Mouse (Mus musculus): ENCODE measurements around the gene Tpp2. TPM values are rescaled to one million over a fixed set of nuclear protein-coding genes. Genes with fewer than 3 reads are reported as not detected.
"Not testable (repeated sequence)": the region's sequence is repeated elsewhere in the genome, so short reads cannot be mapped to it uniquely, and the experiment has no call there.

Gene Tpp2
- total RNA-seq (2021): 10 to 100 TPM; 39.2 to 41.8 TPM
- long read RNA-seq, experiment 1, full-length matches to known transcripts: 61 of 73 reads
- long read RNA-seq, experiment 1, partial matches to known transcripts: 6 of 73 reads
- long read RNA-seq, experiment 1, other reads (novel, unspliced or antisense): 6 of 73 reads
- long read RNA-seq, experiment 2, full-length matches to known transcripts: 39 of 53 reads
- long read RNA-seq, experiment 2, partial matches to known transcripts: 7 of 53 reads
- long read RNA-seq, experiment 2, other reads (novel, unspliced or antisense): 7 of 53 reads

- peak; percentile 96 for DNase-seq
These were observed at the start of gene Tpp2 for GRCm38 (mm10) chr1:43933488-43934415. Gene Tpp2, plus strand, starts transcription at chr1:43933647.

GRCm38 (mm10) chr1:43888358-43888757 is 45.1 kb upstream of the Tpp2 start:
- DNase-seq: not testable (repeated sequence)

GRCm38 (mm10) chr1:43895742-43896141 is 37.7 kb upstream of the Tpp2 start:
- no peak for DNase-seq

- no peak for DNase-seq
These were observed 36.3 kb upstream of the Tpp2 start for GRCm38 (mm10) chr1:43897131-43897530.

- DNase-seq: no peak
These were observed 35.5 kb upstream of the Tpp2 start for GRCm38 (mm10) chr1:43897987-43898386.

- DNase-seq: peak; percentile 76
These were observed 34.3 kb upstream of the Tpp2 start for GRCm38 (mm10) chr1:43898991-43899714.

- no peak for DNase-seq
These were observed 31.0 kb upstream of the Tpp2 start for GRCm38 (mm10) chr1:43902417-43902816.

GRCm38 (mm10) chr1:43902855-43903254 is 30.6 kb upstream of the Tpp2 start:
- no peak for DNase-seq

- no peak for DNase-seq
These were observed 18.0 kb upstream of the Tpp2 start for GRCm38 (mm10) chr1:43915428-43915827.

- DNase-seq: no peak
These were observed 16.6 kb upstream of the Tpp2 start for GRCm38 (mm10) chr1:43916854-43917253.

- DNase-seq: no peak
These were observed 966 bp downstream of the Tpp2 start for GRCm38 (mm10) chr1:43934416-43934810.

GRCm38 (mm10) chr1:43939310-43939709 is 5.9 kb downstream of the Tpp2 start:
- no peak for DNase-seq

GRCm38 (mm10) chr1:43941476-43942217 is 8.2 kb downstream of the Tpp2 start:
- no peak for DNase-seq

GRCm38 (mm10) chr1:43942814-43943213 is 9.4 kb downstream of the Tpp2 start:
- DNase-seq: no peak

- DNase-seq: no peak
These were observed 20.2 kb downstream of the Tpp2 start for GRCm38 (mm10) chr1:43953679-43954078.

GRCm38 (mm10) chr1:43964381-43964780 is 30.9 kb downstream of the Tpp2 start:
- DNase-seq: no peak

GRCm38 (mm10) chr1:43966756-43967155 is 33.3 kb downstream of the Tpp2 start:
- DNase-seq: no peak

GRCm38 (mm10) chr1:43969361-43969760 is 35.9 kb downstream of the Tpp2 start:
- DNase-seq: no peak

- DNase-seq: no peak
These were observed 37.6 kb downstream of the Tpp2 start for GRCm38 (mm10) chr1:43971089-43971488.

GRCm38 (mm10) chr1:43996914-43997589 is 63.6 kb downstream of the Tpp2 start:
- no peak for DNase-seq

- DNase-seq: no peak
These were observed 71.1 kb downstream of the Tpp2 start for GRCm38 (mm10) chr1:44004513-44004912.
